Mouse (Mus musculus) cerebral cortex, adult 2 months (tissue): ENCODE results near the gene Ldhc.

Experiments used
- WGBS: fragments of 180-500 bp; shearing (Covaris S2); methylation state at CpG from one replicate; pipeline ENCODE4 v1.1.7; 2018; 5-methylcytosine and 5-hydroxymethylcytosine counted together

Gene Ldhc

GRCm38 (mm10) chr7:46916376-46916775 lies 55.4 kb downstream of the Ldhc start:
- WGBS = 96% methylated on average over 3 of the region's 3 CpGs

- 17% methylated on average over 13 of the region's 13 CpGs for WGBS
Observed at GRCm38 (mm10) chr7:46918678-46919371, 57.8 kb downstream of the Ldhc start.

DNA sequence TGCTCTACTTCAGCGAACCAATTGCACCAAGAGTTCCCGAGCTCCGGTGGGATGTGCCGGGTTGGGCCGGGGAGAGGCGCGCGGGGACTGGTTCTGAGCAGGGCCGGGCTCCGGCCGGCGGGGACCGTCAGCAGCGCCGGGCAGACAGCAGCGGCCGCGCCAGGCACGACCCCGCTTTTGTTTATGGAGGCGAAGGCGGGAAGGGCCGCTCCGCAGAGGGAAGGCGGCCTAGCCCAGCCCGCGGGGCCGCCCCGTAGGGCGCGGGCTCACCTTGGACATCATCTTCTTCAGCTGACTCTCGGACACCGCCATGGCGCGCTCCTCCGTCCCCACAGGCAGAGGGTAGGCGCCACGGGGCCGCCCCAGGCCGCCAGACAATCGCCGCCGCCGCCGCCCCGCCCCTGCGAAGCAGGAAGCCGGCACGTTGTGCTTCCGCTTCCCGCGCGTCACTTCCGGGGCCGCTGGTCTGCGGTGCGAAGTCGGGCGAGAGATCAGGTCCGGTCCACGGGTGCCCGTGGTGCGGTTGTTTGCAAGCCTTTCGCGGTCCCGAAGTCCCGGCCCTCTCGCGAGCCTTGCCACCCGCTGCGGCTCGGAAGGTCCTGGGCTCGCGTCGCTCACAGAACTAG lies 58.7 kb downstream of the Ldhc start, which contains the start of gene Tsg101:
Tsg101 (minus strand) TSS at position 419 of the 626 bp plus-strand sequence.
- under 1% methylated on average over 71 of the region's 75 CpGs for WGBS

GRCm38 (mm10) chr7:46922075-46922474 lies 61.1 kb downstream of the Ldhc start:
- 71% methylated on average over 4 of the region's 4 CpGs for WGBS
